Mouse (Mus musculus) gastrocnemius, adult 8-10 months (tissue): Measurements from ENCODE around the gene Nup98. TPM values are rescaled to one million over a fixed set of nuclear protein-coding genes. Genes with fewer than 3 reads are reported as not detected.

ENCODE experiments used
- DNase-seq, 2 experiments: peaks; one replicate each; pipeline ENCODE4 v3.0.0; 2022; ENCODE audit warnings: low spot score in 2 of 2
- total RNA-seq, 4 experiments: library from RNA; stranded (reverse); gene quantifications; 2 replicates each; pipeline ENCODE4 v1.2.4; 2022

Gene Nup98
- total RNA-seq, 4 experiments from 2014 or later = 22.1 to 29.8 (median 24.3) TPM

DNA sequence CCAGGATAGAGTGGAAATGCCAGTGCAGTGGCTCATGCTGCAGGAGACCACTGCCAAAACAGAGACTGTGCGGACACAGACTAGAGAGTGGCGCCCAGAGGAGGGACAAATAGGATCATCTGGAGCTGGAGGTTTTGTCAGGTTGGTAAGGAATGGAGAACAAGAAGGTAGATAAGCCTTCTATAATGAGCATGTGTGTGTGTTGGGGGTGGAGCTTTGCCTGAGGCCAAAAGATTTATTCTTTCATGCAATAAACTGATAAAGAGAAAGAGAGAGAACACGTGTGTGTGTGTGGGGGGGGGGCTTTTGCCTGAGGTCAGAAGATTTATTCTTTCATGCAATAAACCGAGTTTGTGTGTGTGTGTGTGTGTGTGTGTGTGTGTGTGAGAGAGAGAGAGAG is 23.1 kb upstream of the Nup98 start:
- DNase-seq = no peak

DNA sequence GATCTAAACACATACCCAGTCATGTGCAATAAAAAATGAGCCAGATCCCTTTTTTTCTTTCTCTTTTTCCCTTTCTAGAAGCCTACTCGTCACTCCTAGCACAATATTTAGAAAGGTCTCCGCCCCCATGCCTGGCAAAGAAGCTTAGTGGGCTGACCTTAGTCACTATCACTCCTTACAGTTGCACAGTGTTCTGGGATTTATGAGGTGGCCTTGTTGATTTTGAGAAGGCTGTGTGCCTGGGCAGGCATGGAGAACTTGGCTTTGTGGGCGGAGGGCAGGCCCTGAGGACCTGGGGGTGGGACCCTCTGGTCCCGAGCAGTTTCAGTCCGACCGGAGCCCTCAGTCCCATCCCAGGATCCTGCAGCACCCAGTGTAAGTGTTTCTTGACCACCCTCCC is 19.8 kb upstream of the Nup98 start:
- no peak for DNase-seq

DNA sequence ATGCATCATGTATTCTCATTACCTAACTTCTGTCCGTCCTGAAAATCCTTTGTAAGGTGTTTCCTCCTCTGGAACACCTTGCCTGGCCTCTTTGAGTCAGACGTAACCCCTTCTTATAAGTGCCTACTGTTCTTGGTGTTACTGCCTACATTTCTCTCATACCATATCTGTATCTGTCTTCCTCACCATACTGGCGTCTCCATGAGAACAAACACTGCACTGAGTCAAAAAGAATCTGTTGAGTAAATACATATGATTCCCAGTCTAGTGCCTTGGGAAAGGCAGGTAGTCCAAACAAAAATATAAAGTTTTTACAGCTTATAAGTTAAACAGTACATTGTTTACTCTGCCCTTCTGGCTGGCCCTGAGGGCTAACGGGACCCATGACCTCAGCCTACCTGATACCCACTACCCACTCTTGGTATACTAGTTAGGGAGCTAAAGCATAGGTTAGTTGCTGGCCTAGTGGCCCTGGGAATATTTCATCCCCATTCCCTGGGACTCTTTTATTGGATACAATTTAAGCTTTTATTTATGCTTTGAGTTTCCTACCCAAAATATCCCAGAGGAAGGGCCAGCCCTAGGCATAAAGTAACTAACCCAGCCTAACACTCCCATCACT is 18.2 kb upstream of the Nup98 start:
- no peak for DNase-seq

DNA sequence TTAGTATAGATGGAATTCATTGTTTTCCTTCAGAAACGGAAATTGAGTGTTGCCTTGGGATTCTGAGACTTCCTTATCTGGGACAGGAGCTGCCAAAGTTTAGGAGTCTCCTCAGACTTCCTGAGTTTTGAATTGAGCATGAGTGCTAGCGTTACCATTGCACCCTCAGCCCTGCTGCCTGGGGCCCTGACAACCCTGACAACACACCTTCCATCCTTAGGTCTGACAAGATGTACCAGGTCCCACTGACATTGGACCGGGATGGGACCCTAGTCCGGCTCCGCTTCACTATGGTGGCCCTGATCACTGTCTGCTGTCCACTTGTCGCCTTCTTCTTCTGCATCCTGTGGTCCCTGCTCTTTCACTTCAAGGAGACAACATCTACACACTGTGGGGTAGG is 16.1 kb upstream of the Nup98 start:
- no peak for DNase-seq

DNA sequence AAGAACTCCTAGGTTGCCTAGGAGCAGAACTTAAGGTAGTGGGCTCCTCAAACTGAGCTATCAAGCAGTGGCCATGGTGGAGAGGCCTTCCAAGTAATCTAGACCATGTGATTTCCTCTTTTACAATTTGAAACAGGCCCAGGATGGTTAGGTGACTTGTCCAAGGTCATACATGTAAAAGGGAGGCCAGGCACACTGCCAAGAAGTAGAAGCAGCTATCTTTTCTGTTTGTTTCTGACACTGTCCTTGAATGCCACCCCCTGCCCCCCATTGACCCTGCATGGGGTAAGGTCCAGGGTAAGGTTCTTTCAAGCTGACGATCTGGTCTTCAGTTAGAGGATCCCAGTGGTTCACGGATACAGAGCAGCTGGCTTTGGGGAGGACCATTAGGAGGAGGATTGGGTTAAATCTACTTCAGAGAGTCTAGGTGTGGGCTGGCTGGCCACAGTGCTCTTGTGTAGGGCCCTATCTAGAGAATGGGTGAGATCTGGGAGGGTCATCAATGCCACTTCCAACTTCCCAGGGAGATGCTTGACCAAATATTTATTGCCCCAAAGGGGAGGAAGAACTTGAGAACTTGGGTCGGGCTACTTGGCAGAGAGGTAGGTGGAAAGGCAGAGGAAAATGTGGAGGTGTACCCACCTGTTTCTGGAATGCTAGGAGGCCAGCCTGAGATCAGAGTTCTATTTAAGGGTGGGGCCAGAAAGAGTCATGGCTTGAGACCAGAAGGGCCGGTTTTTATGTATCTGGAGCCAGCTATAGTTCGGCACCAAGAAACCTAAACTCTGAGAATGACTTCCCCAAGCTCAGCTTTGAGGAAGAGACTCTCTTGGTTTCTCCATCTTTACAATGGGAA is 14.1 kb upstream of the Nup98 start:
- DNase-seq = no peak

DNA sequence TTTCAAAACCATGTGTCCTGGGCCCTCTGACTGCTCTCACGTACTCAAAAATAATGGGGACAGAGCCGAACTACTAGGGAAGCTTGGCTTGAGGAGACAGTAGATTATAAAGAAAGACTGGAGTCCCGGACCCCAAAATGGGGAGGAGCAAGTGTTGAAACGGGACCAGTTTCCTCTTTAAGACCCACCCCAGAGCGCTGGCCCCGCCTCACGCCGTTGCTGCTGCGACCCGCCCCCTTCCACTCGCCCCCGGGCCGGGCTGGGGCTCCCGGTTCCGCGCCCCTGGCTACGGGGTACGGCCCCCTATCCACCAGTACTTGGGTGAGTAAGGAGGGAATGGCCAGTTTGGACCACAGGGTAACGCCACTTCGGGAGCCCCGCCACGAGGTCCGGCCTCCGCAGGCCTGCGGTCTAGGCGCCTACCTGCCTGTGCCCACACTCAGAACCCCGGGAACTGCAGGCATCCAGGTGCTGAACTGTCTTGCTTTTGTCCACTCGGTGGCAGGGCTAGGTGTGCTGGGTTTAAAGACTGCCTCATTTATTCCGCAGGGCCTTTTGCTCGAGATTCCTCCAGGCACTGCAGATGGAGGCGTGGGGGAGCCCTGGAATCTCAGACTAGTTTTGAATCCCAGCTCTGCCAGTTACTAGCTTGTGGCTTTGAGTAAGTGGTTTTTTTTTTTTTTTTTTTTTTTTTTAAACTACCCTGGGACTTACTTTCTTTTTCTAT is 13.0 kb upstream of the Nup98 start:
- peak; percentile 36 to 50 for DNase-seq

DNA sequence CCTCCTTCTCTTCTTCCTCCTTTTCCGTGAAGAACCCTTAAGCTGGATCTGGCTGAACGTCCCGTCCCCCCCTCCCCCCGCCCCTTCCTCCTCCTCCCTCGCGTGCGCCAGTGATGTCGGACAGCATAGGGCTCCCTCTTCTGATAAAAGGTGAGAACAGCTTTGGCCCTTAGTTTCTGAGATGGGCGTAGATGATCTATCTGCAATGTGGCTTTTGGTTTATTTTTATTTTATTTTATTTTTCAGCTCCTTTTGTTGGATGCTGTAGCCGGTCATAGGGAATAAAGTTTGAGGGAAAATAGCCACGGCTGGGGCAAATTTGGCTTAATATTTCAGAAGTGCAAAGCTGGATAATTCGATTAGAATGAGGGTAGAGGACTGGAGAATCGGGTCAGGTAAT is 12.4 kb upstream of the Nup98 start:
- no peak for DNase-seq

DNA sequence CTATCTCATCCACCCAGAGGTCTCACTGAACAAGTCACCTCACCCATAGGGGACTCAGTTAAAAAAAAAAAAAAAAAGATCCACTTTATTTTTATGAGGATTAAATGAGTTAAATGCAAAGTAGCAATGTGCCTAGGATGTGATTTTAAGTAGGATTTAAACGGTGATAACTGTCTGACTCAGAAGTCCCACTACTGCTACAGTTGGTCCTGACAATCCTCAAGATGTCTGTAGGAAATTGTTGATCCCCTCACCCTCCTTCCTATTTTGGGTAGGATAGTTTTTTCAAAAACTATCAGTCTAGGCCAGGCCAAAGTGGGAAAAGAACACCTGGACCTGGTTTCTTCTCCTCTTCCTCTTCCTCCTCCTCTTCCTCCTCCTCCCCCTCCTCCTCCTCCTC is 11.9 kb upstream of the Nup98 start:
- DNase-seq = no peak

DNA sequence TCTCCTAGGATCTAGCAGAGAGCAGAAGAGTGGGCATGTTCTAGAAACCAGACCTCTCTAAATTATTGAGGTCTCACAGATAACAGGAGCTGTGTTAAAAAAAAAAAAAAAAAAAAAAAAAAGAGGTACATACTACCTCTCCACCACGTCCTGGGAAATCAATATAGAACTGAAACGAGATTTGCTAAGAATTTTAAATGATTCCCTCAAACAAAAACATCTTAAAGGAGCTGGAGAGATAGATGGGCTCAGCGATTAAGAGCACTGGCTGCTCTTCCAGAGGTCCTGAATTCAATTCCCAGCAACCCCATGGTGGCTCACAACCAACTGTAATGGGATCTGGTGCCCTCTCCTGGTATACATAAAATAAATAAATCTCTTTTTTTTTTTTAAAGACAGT is 1.1 kb upstream of the Nup98 start:
- DNase-seq = no peak

DNA sequence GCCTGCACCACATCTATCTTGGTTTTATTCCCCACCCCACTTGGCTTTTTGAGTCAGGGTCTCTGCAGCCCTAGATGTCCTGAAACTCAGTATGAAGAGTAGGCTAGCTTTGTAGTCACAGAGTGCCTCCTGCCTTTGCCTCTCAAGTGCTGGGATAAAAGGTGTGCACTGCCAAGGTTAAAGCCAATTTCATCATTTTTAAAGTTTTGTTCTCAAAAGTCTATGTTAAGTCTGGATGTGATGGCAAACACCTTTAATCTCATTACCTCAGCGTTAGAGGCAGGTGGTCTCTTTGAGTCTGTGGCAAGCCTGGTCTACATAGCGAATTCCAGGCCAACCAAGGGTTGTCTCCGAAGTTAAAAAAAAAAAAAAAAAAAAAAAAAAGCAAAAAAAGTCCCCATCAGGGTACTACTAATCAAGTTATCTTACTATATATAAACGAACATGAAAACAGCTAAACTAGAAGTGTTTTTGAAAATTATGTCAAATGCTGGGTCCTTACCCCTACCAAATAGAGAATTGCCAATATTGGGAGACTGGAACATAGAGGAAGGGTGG is 1.1 kb downstream of the Nup98 start:
- DNase-seq = no peak

DNA sequence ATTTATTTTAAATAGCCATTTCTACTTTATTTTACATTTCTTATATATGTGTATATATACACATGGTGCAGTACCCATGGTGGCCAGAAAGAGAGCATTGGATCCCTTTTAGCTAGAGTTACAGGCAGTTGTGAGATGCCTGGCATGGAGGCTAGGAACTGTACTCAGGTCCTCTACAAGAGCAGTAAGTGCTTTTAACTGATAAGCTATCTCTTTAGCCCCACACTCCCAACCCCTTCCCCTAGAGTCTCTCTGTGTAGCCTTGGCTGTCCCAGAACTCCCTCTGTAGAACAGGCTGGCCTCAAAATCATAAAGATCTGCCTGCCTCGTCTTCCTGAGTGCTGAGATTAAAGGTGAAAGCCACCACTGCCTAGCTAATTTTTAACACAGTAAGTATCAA is 4.3 kb downstream of the Nup98 start:
- DNase-seq = no peak

DNA sequence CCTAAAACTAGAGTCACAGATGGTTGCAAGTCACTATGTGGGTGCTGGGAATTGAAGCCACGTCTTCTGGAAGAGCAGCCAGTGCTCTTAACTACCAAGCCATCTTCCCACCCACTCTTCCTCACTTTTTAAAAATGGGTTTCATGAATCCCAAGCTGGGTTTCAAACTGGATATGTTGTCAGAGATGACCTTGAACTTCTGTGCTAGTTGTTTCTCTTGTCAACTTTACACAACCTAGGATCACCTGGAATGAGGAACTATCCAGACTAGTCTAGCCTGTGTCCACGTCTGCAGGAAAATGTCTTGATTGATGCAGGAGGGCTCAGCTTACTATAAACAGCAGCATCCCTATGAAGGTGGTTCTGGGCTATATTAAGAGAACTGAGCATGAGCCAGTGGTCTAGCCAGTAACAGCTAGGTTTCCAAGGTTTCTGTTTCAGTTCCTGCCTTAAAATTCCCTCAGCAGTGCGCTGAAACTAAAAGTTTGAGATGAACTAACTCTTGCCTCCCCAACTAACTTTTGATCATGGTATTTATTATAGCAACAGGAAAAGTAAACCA is 5.6 kb downstream of the Nup98 start:
- DNase-seq = no peak

DNA sequence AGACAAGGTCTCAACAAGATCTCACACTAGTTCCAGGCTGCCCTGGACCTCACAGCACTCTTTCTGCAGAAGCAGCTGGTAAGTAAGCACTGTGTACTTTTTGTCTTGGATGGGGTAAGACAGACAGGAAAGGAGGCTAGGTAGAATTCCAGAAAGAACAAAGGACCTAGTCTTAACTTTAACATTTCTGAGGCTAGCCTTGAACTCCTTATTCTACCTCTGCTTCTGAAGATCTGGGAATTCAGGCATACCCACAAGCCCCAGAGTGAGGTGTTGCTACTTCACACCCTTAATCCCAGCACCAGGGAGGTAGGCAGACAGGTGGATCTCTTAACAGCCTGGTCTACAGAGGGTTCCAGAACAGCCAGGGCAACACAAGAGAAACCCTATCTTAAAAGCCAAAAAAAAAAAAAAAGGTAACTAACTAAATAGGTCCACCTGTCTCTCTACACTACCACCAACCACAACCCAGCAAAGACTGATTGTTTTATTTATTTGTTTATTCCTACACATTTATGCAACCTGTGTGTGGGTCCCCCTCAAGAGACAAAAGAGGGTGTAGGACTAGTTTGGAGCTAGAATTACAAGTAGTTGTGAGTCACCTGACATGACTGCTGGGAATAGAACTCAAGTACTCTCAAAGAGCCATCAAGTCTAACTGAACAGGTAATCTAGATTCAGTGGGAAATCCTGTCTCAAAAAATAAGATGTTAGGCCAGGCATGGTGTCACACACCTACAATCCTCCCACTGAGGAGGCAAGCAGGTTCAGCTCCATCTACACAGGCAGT is 8.8 kb downstream of the Nup98 start:
- no peak for DNase-seq

DNA sequence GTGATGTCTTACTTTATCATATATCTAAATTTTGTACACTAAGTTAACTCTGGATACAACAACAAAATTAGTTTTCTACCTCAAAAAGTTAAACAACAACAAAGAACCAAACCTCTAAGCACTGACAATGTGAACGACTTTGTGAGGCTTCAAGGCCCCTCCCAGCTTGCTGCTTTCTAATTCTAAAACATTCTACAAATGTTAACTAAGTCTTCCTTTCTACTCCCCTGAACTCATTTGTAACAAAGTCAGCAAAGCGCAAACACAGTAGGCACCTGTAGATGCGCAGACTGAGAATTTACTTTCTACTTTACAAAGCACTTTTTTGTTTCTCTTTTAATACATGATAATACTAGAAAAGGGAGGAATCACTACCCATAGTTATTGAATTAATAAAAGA is 9.4 kb downstream of the Nup98 start:
- DNase-seq = no peak

DNA sequence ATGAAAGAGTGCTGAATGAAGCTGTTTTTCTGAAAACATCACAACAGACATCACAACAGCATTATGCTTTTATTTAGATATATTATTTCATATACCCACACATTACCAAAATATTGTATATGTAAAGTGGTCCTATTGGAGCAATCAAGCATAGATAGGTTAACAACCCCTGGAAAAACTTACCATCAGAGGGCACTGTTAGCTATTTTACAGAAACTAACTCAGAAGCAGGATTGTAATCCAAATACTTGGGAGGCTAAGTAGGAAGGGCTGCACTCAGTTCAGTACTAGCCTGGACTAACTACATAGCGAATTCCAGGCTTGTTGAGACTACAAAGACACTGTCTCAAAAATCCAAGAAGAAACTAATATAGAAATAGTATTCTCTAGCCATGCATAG is 17.6 kb downstream of the Nup98 start:
- DNase-seq = no peak

DNA sequence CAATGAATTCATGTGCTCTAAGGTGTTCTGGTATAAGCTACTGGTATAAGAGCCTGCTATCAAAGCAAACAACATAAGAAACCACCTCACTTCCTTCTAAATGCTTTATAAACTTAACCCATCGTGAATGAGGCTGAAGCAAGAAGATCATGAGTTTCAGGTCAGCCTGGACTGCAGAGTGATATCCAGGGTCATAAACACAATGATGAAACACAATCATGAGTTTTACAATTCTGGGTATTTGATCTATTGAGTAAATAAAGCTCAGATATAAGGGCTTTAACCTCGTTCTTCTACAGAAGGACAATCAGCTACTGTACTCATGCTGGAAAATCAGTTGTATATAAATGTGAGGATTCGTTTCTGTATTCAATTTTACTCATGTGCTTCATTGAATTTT is 26.1 kb downstream of the Nup98 start:
- no peak for DNase-seq

DNA sequence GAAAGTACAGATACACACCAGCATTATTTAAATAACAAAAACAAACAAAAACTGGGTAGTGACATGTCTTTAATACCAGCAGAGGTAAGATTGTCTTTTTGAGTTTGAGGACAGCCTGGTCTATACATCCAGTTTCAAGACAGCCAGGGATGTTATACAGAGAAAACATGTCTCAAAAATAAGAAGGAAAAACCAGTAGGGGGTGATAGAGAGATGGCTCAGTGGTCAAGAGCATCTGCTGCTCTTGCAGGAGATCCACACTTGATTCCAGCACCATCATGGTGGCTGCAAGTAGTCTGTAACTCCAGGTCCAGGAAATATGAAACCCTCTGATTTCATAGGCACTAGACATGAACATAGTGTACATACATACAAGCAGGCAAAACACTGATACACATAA is 39.7 kb downstream of the Nup98 start:
- no peak for DNase-seq

DNA sequence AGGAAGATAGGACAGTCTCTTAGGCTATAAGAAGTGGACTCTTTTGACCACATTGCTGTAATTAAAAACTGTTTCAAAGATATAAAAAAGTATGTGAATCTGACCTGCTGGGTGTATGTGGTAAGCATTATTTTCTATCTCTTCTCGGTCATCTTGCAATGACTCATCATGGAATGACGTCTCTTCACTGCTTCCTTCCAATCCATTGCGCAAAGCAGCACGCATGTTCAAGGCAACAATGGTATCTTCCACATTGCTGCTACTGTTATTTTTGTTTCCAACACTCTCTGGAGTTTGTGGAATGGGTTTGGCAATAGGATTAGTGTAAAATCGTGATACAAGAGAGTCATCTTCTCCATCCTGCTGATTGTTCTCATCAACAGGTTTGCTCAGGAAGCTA is 56.3 kb downstream of the Nup98 start:
- DNase-seq = no peak

DNA sequence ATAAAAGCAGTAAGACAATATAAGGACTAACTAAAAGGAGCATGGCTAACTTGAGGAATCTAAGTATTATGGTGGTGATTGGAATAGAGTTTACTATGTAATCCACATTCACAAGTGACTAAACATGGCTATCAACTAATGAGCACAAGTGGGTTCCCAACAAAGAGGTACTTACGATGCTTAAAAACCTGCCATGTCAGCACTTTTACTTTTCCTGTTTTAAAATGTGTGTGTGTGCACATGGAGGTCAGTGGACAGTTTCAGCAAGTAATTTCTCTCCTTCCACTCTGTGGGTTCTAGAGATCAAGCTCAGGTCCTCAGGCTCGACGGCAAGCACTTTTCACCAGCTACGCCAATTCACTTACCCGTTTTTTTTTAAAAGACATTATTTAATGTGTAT is 72.1 kb downstream of the Nup98 start:
- no peak for DNase-seq

DNA sequence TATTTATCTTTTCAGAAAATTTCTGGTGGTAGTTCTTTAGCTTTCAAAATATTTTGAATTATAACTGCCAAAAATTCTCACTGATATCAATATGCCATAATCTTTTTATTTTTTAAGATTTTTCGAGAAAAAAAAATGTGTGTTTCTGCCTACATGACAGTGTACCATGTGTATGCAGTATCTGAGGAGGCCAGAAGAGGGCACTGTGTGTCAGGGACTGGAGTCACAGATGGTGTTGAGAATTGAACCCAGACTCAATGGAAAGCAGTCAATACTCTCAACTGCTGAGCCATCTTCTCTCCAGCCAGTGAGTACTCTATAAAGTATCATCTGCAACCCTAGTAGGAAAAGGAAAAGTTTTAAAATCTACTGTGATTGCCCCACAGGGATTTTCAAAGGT is 72.5 kb downstream of the Nup98 start:
- DNase-seq = no peak

DNA sequence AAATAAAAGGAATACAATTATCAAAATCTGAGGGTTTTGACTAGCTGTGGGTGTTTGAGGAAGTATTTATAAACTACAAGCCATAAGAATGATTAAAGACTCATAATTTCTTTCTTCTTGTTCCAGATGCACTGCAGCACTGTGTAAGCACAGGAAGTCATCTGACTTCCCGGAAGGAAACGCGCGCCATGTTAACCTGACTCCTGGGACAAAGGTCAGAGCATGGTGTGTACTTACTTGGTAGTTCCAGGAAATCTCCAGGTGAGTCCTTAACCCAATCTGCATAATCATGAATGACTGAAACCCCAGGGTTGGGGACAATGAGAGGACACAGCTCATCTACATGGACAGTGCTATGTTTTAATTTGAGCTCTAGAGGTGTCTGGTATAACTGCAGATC is 77.6 kb downstream of the Nup98 start:
- DNase-seq = no peak
